ENCODE assay signal across 8 mouse cellular contexts in genomic region chr11:69992396-69992795, GRCm38 (mm10). TPM values are rescaled to one million over a fixed set of nuclear protein-coding genes. Genes with fewer than 3 reads are reported as not detected.
DNase-seq lines count a peak whose midpoint lies in the region; ATAC-seq lines count a peak whose summit lies in the region.

No protein-coding gene starts in this region.

- H3K9ac ChIP-seq in lung, embryonic 15.5 days, result peak overlapping the region; percentile 87
- H3K9ac ChIP-seq in forebrain, embryonic 15.5 days (replicated peaks), result peak overlapping the region; percentile 69; the same call in 1 of the 2 replicates
- peak overlapping the region; percentile 76; the same call in 1 of the 2 replicates for H3K9ac ChIP-seq in neural tube, embryonic 14.5 days (replicated peaks; ENCODE audit: low read depth, low read length)

- H3K4me1 ChIP-seq in lung, embryonic 15.5 days, result peaks cover 24% of the 10 kb centered on the region
- peaks cover 31% of the 10 kb centered on the region for H3K4me1 ChIP-seq in forebrain, embryonic 15.5 days
- peaks cover 14% of the 10 kb centered on the region; the same call in 1 of the 2 replicates for H3K4me1 ChIP-seq in neural tube, embryonic 14.5 days (ENCODE audit: control insufficient read depth, insufficient read depth, low read length)

- peaks cover 44% of the 10 kb centered on the region for H3K36me3 ChIP-seq in lung, embryonic 15.5 days
- H3K36me3 ChIP-seq in forebrain, embryonic 15.5 days, result peaks cover 44% of the 10 kb centered on the region
- H3K36me3 ChIP-seq in neural tube, embryonic 14.5 days (ENCODE audit: control insufficient read depth, insufficient read depth, low read length), result peaks cover 37% of the 10 kb centered on the region

- WGBS in lung, embryonic 15.5 days, result 74% methylated on average over 10 of the region's 10 CpGs
- 83% methylated on average over 10 of the region's 10 CpGs for WGBS in forebrain, embryonic 15.5 days
- WGBS in neural tube, embryonic 14.5 days, result 87% methylated on average over 10 of the region's 10 CpGs

- H3K4me2 ChIP-seq in lung, embryonic 15.5 days, result peak overlapping the region; percentile 72
- H3K4me2 ChIP-seq in forebrain, embryonic 15.5 days (replicated peaks), result peak overlapping the region; percentile 75
- peak overlapping the region; percentile 78 for H3K4me2 ChIP-seq in neural tube, embryonic 14.5 days (ENCODE audit: low read depth, low read length)

- H3K27ac ChIP-seq in lung, embryonic 15.5 days, result no peak overlapping the region; the same call in 1 of the 2 replicates
- no peak overlapping the region for H3K27ac ChIP-seq in forebrain, embryonic 15.5 days (replicated peaks)
- H3K27ac ChIP-seq in neural tube, embryonic 14.5 days (ENCODE audit: low read depth, low read length), result no peak overlapping the region

- no peak for DNase-seq in lung, postnatal 4 days
- peak; percentile 52 to 56 for DNase-seq in kidney, postnatal 36 days
- no peak for DNase-seq in layer of hippocampus, adult 9-10 months (ENCODE audit: low spot score)
- DNase-seq in adipocyte (ENCODE audit: low spot score), result no peak
- no peak for DNase-seq in right cerebral cortex, postnatal 4 days

- no peak for ATAC-seq in lung, embryonic 15.5 days (ENCODE audit: borderline replicate concordance, extremely low read depth, low FRiP score, low TSS enrichment)
- no peak for ATAC-seq in forebrain, embryonic 15.5 days (replicated peaks)
- ATAC-seq in neural tube, embryonic 14.5 days (ENCODE audit: low read depth), result no peak

- H3K4me3 ChIP-seq in lung, embryonic 15.5 days, result peak overlapping the region; percentile 84
- peak overlapping the region; percentile 53 for H3K4me3 ChIP-seq in forebrain, embryonic 15.5 days
- H3K4me3 ChIP-seq in neural tube, embryonic 14.5 days (ENCODE audit: low read depth, low read length), result peak overlapping the region; percentile 55

- no peaks in the 10 kb centered on the region for H3K9me3 ChIP-seq in lung, embryonic 15.5 days
- no peaks in the 10 kb centered on the region for H3K9me3 ChIP-seq in forebrain, embryonic 15.5 days
- no peaks in the 10 kb centered on the region for H3K9me3 ChIP-seq in neural tube, embryonic 14.5 days (ENCODE audit: control insufficient read depth, low read length)

- no peaks in the 10 kb centered on the region for H3K27me3 ChIP-seq in lung, embryonic 15.5 days
- H3K27me3 ChIP-seq in forebrain, embryonic 15.5 days, result no peaks in the 10 kb centered on the region
- H3K27me3 ChIP-seq in neural tube, embryonic 14.5 days (ENCODE audit: control insufficient read depth, insufficient read depth, low read length), result no peaks in the 10 kb centered on the region

RNA-seq across cellular contexts. Expression of gene Gabarap, which starts 1.5 kb away (rescaled TPM):
- 453 and 455 TPM in 2 replicates for polyA plus RNA-seq in lung, embryonic 15.5 days (2015; fragmentation: Nextera tagmentation; extraction: Ambion mirVana)
- polyA plus RNA-seq in forebrain, embryonic 15.5 days (2015; fragmentation: Nextera tagmentation; extraction: Ambion mirVana), result 610 and 626 TPM in 2 replicates
- polyA plus RNA-seq in neural tube, embryonic 14.5 days (2014; fragmentation: Nextera tagmentation; extraction: Ambion mirVana), result 609 and 643 TPM in 2 replicates

RNA-seq across cellular contexts. Expression of gene Phf23, which starts 3.2 kb away (rescaled TPM):
- 75.0 and 78.2 TPM in 2 replicates for polyA plus RNA-seq in lung, embryonic 15.5 days (2015; fragmentation: Nextera tagmentation; extraction: Ambion mirVana)
- 71.5 and 75.6 TPM in 2 replicates for polyA plus RNA-seq in forebrain, embryonic 15.5 days (2015; fragmentation: Nextera tagmentation; extraction: Ambion mirVana)
- polyA plus RNA-seq in neural tube, embryonic 14.5 days (2014; fragmentation: Nextera tagmentation; extraction: Ambion mirVana), result 28.8 and 37.8 TPM in 2 replicates

RNA-seq across cellular contexts. Expression of gene Dvl2, which starts 8.0 kb away (rescaled TPM):
- polyA plus RNA-seq in lung, embryonic 15.5 days (2015; fragmentation: Nextera tagmentation; extraction: Ambion mirVana), result 34.7 and 40.3 TPM in 2 replicates
- polyA plus RNA-seq in forebrain, embryonic 15.5 days (2015; fragmentation: Nextera tagmentation; extraction: Ambion mirVana), result 35.3 and 37.5 TPM in 2 replicates
- 19.0 and 19.2 TPM in 2 replicates for polyA plus RNA-seq in neural tube, embryonic 14.5 days (2014; fragmentation: Nextera tagmentation; extraction: Ambion mirVana)

RNA-seq across cellular contexts. Expression of gene Elp5, which starts 10.1 kb away (rescaled TPM):
- 106 and 111 TPM in 2 replicates for polyA plus RNA-seq in lung, embryonic 15.5 days (2015; fragmentation: Nextera tagmentation; extraction: Ambion mirVana)
- 170 and 171 TPM in 2 replicates for polyA plus RNA-seq in forebrain, embryonic 15.5 days (2015; fragmentation: Nextera tagmentation; extraction: Ambion mirVana)
- polyA plus RNA-seq in neural tube, embryonic 14.5 days (2014; fragmentation: Nextera tagmentation; extraction: Ambion mirVana), result 159 and 175 TPM in 2 replicates

RNA-seq across cellular contexts. Expression of gene Ctdnep1, which starts 11.4 kb away (rescaled TPM):
- polyA plus RNA-seq in lung, embryonic 15.5 days (2015; fragmentation: Nextera tagmentation; extraction: Ambion mirVana), result 22.3 and 25.4 TPM in 2 replicates
- 18.4 and 20.8 TPM in 2 replicates for polyA plus RNA-seq in forebrain, embryonic 15.5 days (2015; fragmentation: Nextera tagmentation; extraction: Ambion mirVana)
- 26.5 and 27.1 TPM in 2 replicates for polyA plus RNA-seq in neural tube, embryonic 14.5 days (2014; fragmentation: Nextera tagmentation; extraction: Ambion mirVana)

Comparison
In these comparisons a context has a peak if more than half of its experiments do, and no peak if none do; other contexts are left out.
1. DNase-seq: peak in kidney, postnatal 36 days (2 of 2); none in lung, postnatal 4 days (0 of 2), layer of hippocampus, adult 9-10 months (single experiment), adipocyte (single experiment) and right cerebral cortex, postnatal 4 days (single experiment).
2. Peak in every context shown above with its lines, with median percentiles within 50 percentile points of each other: H3K4me2 ChIP-seq, H3K4me3 ChIP-seq and H3K9ac ChIP-seq.